Mouse (Mus musculus) forebrain, embryonic 16.5 days (tissue): ENCODE data around the gene Chd1. TPM values are rescaled to one million over a fixed set of nuclear protein-coding genes. Genes with fewer than 3 reads are reported as not detected.
A peak's percentile ranks its signal among the peaks of the same experiment; 100 is the strongest.

Experiments used
- ATAC-seq: fragments of 200-750 bp; cut with Nextera tagmentation; 2 replicates; pipeline ENCODE4 v1.8.0; 2017; ENCODE audit warnings: mild to moderate bottlenecking, moderate library complexity
- H3K27ac ChIP-seq: fragments of 300-500 bp; sonication (generic); 2 replicates; pipeline ENCODE4 v1.5.1; 2014; ENCODE audit warnings: low read length, control low read depth
- H3K27me3 ChIP-seq: fragments of 300-500 bp; sonication (generic); replicated peaks from 2 replicates; pipeline ENCODE4 v1.6.1; 2014; ENCODE audit warnings: low read length; ENCODE audit not compliant: control insufficient read depth, insufficient read depth
- H3K36me3 ChIP-seq: fragments of 300-500 bp; sonication (generic); 2 replicates; pipeline ENCODE4 v1.6.1; 2014; ENCODE audit not compliant: control insufficient read depth, insufficient read depth
- H3K4me1 ChIP-seq: fragments of 300-500 bp; sonication (generic); replicated peaks from 2 replicates; pipeline ENCODE4 v1.6.1; 2014; ENCODE audit warnings: low read length; ENCODE audit not compliant: control insufficient read depth, insufficient read depth
- H3K4me2 ChIP-seq: fragments of 300-500 bp; sonication (generic); 2 replicates; pipeline ENCODE4 v1.6.1; 2014; ENCODE audit warnings: mild to moderate bottlenecking, low read length, control low read depth
- H3K4me3 ChIP-seq: fragments of 300-500 bp; sonication (generic); replicated peaks from 2 replicates; pipeline ENCODE4 v1.5.1; 2014; ENCODE audit warnings: mild to moderate bottlenecking, low read length, control low read depth
- H3K9ac ChIP-seq: fragments of 300-500 bp; sonication (generic); replicated peaks from 2 replicates; pipeline ENCODE4 v1.6.1; 2014; ENCODE audit warnings: low read depth, low read length, control low read depth
- H3K9me3 ChIP-seq: fragments of 300-500 bp; sonication (generic); 2 replicates; pipeline ENCODE4 v1.6.1; 2016; ENCODE audit warnings: low read length; ENCODE audit not compliant: control insufficient read depth
- WGBS: fragments of 180-500 bp; shearing (Covaris S2); extraction: QIAGEN DNeasy Blood & Tissue Kit; methylation state at CpG from one replicate; pipeline ENCODE4 v1.1.7; 2014; 5-methylcytosine and 5-hydroxymethylcytosine counted together
- polyA plus RNA-seq: library from polyadenylated mRNA; unstranded; fragments of >200 nt; fragmentation: Nextera tagmentation; extraction: Ambion mirVana; gene quantifications from 2 replicates; pipeline ENCODE4 v1.2.1, GENCODE M21; 2015

Gene Chd1
- 15.5 and 23.1 TPM in 2 replicates for polyA plus RNA-seq

DNA sequence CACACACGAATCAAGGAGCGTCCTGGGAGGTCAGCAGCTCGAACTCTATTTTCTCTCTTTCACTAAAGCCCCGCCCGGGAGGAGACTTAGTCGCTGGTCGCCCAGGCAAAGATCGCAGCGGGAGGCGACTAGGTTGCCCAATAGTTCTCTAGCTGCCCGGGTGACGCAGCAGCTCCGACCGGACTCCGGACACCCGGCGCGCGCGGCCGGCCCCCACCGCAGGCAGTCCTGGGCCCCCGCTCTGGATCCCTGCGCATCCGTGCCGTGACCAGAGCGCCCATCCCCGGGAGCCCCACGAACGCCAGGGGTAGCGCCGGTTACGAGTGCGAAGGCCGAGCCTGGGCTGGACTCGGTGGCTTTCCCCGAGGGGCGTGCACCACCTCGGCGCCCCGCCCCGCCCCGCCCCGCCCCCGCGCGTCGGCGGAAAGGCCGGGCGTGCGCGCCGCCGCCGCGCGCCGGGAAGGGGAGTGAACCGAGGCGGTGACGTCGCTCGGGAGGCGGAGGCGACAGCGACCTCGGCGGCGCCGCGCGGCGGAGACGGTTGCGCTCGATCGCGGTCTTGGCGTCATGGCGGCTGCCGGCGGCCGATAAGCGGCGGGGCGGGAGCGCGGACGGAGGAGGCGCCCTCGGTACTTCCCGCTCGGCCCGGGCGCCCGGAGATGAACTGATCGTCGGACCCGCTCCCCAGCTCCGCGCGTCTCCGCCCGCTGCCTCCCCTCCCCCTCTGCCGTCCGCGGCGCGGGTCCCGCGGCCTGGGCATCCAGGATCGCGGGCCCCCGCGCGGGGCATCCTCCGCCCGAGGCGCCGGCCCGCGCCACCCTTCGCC is at the start of gene Chd1:
Gene Chd1, plus strand, starts transcription at position 493 of the 826 bp plus-strand sequence.
- WGBS = under 1% methylated on average over 99 of the region's 124 CpGs
- peak within 1 kb of the TSS; percentile 77 for H3K4me3 ChIP-seq
- H3K9ac ChIP-seq = peak within 1 kb of the TSS; percentile 88
- peaks cover 13% of the 10 kb centered on the region for H3K4me1 ChIP-seq
- ATAC-seq = peak; percentile 94
- peak within 1 kb of the TSS; percentile 92 for H3K27ac ChIP-seq
- no peaks in the 10 kb centered on the region for H3K9me3 ChIP-seq
- peaks cover 8% of the 10 kb centered on the region for H3K36me3 ChIP-seq
- no peaks in the 10 kb centered on the region for H3K27me3 ChIP-seq
- peak within 1 kb of the TSS; percentile 74 for H3K4me2 ChIP-seq

GRCm38 (mm10) chr17:15656881-15657607 is 47.7 kb upstream of the Chd1 start:
- H3K36me3 ChIP-seq = no peaks in the 10 kb centered on the region
- no peaks in the 10 kb centered on the region for H3K4me1 ChIP-seq
- no peak overlapping the region for H3K9ac ChIP-seq
- no peak overlapping the region for H3K4me3 ChIP-seq
- ATAC-seq = no peak
- H3K9me3 ChIP-seq = no peaks in the 10 kb centered on the region
- no peak overlapping the region for H3K4me2 ChIP-seq
- no peaks in the 10 kb centered on the region for H3K27me3 ChIP-seq
- 26% methylated on average over 6 of the region's 6 CpGs for WGBS
- no peak overlapping the region for H3K27ac ChIP-seq

DNA sequence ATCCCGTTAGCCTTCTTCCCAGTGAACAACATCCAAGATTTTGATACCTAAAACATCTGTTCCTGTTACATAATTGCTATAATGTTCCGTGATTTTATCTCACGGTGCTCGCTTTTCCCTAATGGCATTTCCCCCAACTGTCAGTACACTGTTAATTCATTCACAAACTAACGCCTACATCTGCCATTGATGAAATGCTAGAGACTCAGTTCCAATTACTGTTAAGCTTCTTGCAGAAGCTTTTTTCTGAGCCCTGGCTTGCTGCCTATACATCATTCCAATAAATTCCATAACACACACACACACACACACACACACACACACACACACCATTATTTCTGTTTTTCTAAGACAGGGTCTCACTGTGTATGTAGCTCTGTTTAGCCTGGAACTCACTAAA is 31.9 kb upstream of the Chd1 start:
- Histone ChIP-seq H3K27me3 (no peaks in the 10 kb centered on the region), H3K27ac (no peak overlapping the region), H3K9me3 (no peaks in the 10 kb centered on the region), H3K9ac (no peak overlapping the region), H3K4me1 (no peaks in the 10 kb centered on the region), H3K36me3 (no peaks in the 10 kb centered on the region), H3K4me3 (no peak overlapping the region), H3K4me2 (no peak overlapping the region)
- ATAC-seq = no peak
- 45% methylated on average over 5 of the region's 5 CpGs for WGBS

DNA sequence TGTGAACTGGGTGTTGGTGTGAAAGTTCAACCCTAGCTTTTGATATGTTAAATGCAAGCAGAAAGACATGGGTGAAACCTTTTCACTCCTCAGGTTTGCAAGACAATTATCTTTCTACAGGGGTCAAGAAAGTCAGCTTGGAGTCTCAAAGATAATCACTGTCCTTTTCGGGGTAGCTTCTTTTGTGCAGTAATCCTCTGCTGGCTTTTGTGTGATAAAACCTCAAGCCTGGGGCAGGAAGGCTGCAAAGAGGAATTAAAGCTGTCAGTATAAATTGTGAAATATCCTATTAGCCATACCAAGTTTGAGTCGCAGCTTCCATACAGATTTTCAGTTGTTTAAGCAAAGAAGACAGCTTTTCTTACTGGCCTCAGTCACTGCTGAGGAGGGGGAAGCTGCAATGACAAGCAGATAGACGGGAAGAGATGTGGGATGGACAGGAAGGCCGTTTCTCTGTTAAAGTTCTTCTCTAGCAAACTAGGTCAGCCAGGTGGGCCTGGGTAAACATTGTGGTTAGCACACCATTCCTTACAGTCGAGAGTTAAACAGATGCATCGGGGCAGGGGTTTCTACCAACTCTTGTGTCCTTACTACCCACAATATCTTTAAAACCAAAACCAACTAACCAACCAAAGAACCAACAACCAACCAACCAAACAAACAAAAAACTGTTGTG is 26.7 kb upstream of the Chd1 start:
- ATAC-seq = no peak
- no peak overlapping the region for H3K4me3 ChIP-seq
- H3K27ac ChIP-seq = no peak overlapping the region
- H3K27me3 ChIP-seq = no peaks in the 10 kb centered on the region
- H3K9me3 ChIP-seq = no peaks in the 10 kb centered on the region
- H3K36me3 ChIP-seq = no peaks in the 10 kb centered on the region
- no peaks in the 10 kb centered on the region for H3K4me1 ChIP-seq
- H3K9ac ChIP-seq = no peak overlapping the region
- no peak overlapping the region for H3K4me2 ChIP-seq
- whole genome bisulfite sequencing = 8% methylated on average over 6 of the region's 6 CpGs

GRCm38 (mm10) chr17:15679966-15680630 is 24.7 kb upstream of the Chd1 start:
- H3K9me3 ChIP-seq = no peaks in the 10 kb centered on the region
- no peak for ATAC-seq
- WGBS = 92% methylated on average over 9 of the region's 9 CpGs
- no peak overlapping the region for H3K27ac ChIP-seq
- no peak overlapping the region for H3K9ac ChIP-seq
- no peaks in the 10 kb centered on the region for H3K27me3 ChIP-seq
- no peak overlapping the region for H3K4me2 ChIP-seq
- H3K36me3 ChIP-seq = no peaks in the 10 kb centered on the region
- H3K4me1 ChIP-seq = no peaks in the 10 kb centered on the region
- H3K4me3 ChIP-seq = no peak overlapping the region

DNA sequence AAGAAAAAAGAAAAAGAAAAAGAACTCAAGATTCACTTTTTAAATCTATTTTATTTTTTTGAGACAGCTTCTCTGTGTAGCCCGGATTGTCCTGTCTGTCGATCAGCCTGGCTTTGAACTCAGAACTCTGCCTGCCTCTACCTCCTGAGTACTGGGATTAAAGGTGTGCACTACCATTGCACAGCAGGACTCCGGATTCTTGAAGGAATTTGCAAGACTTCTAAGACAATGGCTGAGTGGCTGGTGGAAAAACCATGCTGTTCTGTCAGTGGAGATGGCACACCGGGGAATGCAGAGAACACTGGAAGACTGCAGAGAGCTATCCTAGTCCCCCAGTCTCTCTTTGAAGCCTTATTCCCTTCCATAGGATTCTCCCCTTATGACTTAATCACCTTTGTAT is 24.1 kb upstream of the Chd1 start:
- H3K27me3 ChIP-seq = no peaks in the 10 kb centered on the region
- H3K9ac ChIP-seq = no peak overlapping the region
- no peaks in the 10 kb centered on the region for H3K9me3 ChIP-seq
- no peak for ATAC-seq
- no peaks in the 10 kb centered on the region for H3K4me1 ChIP-seq
- no peak overlapping the region for H3K4me2 ChIP-seq
- WGBS = 76% methylated on average over 4 of the region's 4 CpGs
- H3K4me3 ChIP-seq = no peak overlapping the region
- H3K27ac ChIP-seq = no peak overlapping the region
- H3K36me3 ChIP-seq = no peaks in the 10 kb centered on the region

- no peak overlapping the region for H3K9ac ChIP-seq
- no peak overlapping the region for H3K4me3 ChIP-seq
- ATAC-seq = no peak
- no peaks in the 10 kb centered on the region for H3K36me3 ChIP-seq
- WGBS = 91% methylated on average over 5 of the region's 5 CpGs
- no peaks in the 10 kb centered on the region for H3K27me3 ChIP-seq
- H3K4me1 ChIP-seq = no peaks in the 10 kb centered on the region
- H3K9me3 ChIP-seq = no peaks in the 10 kb centered on the region
- H3K27ac ChIP-seq = no peak overlapping the region
- H3K4me2 ChIP-seq = no peak overlapping the region
These were observed 18.4 kb upstream of the Chd1 start for GRCm38 (mm10) chr17:15686396-15686795.

GRCm38 (mm10) chr17:15690304-15690703 is 14.5 kb upstream of the Chd1 start:
- no peak for ATAC-seq
- WGBS = 70% methylated on average over 1 of the region's 1 CpGs
- no peak overlapping the region for H3K9ac ChIP-seq
- H3K4me2 ChIP-seq = no peak overlapping the region
- H3K9me3 ChIP-seq = no peaks in the 10 kb centered on the region
- no peak overlapping the region for H3K4me3 ChIP-seq
- no peaks in the 10 kb centered on the region for H3K27me3 ChIP-seq
- no peaks in the 10 kb centered on the region for H3K36me3 ChIP-seq
- H3K4me1 ChIP-seq = no peaks in the 10 kb centered on the region
- no peak overlapping the region for H3K27ac ChIP-seq

DNA sequence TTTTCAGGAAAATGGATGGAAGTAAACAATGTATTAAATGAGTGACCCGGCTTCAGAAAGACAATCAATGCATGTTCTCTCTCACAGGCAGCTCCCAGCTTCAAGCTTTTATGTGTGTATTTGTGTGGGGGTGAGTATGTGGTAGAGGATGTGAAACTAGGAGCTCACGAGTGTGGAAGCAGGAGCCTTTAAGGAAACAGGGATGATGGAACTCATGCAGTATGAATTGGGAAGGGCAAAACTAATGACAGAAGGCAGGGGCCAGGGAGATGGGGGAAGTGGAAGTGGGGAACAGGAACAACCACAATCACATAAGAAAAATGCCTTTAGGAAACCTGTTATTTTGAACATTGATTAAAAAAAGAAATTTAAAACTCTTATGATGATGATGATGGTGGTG is 9.2 kb upstream of the Chd1 start:
- Histone ChIP-seq H3K36me3 (no peaks in the 10 kb centered on the region), H3K9ac (no peak overlapping the region), H3K27ac (no peak overlapping the region), H3K27me3 (no peaks in the 10 kb centered on the region), H3K4me2 (no peak overlapping the region), H3K4me1 (no peaks in the 10 kb centered on the region), H3K9me3 (no peaks in the 10 kb centered on the region), H3K4me3 (no peak overlapping the region)
- 82% methylated on average over 2 of the region's 2 CpGs for WGBS
- no peak for ATAC-seq
